Mouse (Mus musculus) spleen, postnatal 36 days (tissue): Measurements from ENCODE around the gene Slco6d1.
"Not testable (repeated sequence)": the region's sequence is repeated elsewhere in the genome, so short reads cannot be mapped to it uniquely, and the experiment has no call there.

ENCODE experiments used
- DNase-seq, 2 experiments: peaks; one replicate each; pipeline ENCODE4 v3.0.0; 2022; ENCODE audit warnings: low spot score in 2 of 2, mixed read lengths in 1 of 2

The Slco6d1 gene

GRCm38 (mm10) chr1:98420824-98421223 is at the start of gene Slco6d1:
Slco6d1 (plus strand) TSS chr1:98421124.
- no peak for DNase-seq

GRCm38 (mm10) chr1:98392001-98392400 is 28.9 kb upstream of the Slco6d1 start:
- DNase-seq: no peak

- no peak for DNase-seq
These were observed 27.0 kb downstream of the Slco6d1 start for GRCm38 (mm10) chr1:98447929-98448328.

- DNase-seq: not testable (repeated sequence)
These were observed 38.3 kb downstream of the Slco6d1 start for GRCm38 (mm10) chr1:98459224-98459623.

GRCm38 (mm10) chr1:98476381-98476780 is 55.5 kb downstream of the Slco6d1 start:
- DNase-seq: not testable (repeated sequence)

GRCm38 (mm10) chr1:98479243-98479642 is 58.3 kb downstream of the Slco6d1 start:
- DNase-seq: no peak

DNA sequence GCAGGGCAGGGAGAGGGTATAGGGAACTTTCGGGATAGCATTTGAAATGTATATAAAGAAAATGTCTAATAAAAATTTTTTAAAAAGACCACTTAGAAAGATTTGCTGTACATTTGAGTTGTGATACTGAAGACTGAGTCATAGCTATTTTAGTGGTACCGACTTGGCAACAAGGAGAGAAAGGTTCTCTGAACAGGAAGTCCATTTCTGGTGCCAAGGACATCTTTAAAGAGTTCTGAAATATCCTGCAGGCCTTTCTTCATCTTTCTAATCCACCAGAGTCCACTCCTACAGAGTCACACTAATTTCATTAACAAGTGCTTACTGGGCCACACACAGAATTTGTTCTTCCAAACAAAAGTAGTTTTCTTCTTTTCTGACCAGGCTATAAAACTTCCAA is 85.1 kb downstream of the Slco6d1 start:
- DNase-seq: no peak

DNA sequence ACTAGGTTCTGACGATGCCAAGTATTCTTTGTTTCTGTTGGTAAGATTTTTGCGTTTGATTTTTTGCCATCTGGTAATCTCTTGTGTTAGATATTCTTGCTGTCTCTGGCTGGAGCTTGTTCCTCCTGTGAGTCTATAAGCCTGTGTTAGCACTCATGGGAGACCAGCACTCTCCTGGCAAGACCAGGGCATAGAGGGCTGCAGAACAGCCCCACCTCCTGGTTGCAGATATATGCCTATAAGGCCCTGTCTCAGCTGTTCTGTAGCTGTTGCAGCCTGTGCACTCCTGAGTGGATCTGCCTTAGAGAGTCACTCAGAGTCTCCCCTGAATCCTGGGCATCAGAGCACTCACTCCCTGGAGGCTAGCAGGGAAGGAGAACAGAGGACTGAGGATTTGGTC is 102.1 kb downstream of the Slco6d1 start:
- DNase-seq: no peak

GRCm38 (mm10) chr1:98523537-98523936 is 102.6 kb downstream of the Slco6d1 start:
- DNase-seq: no peak

GRCm38 (mm10) chr1:98528368-98528767 is 107.4 kb downstream of the Slco6d1 start:
- DNase-seq: not testable (repeated sequence)

DNA sequence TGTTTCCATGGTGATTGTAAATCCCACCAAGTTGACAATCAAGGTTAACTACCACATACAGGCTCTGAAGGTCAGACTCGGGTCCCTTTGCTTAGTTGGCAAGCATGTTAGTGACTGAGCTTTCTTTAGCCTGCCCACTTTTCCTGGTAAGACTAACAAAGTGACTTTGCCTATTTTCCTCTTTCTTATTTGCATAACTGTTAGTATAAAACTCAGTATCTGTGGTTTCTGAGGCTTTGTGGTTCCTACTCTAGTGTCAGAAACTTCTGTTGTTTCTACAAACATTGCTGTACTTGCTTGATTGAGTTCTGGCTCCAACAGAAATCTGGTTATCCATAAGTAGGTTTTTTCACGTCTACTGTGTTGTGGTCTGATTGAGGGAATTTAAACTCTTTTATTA is 124.4 kb downstream of the Slco6d1 start:
- DNase-seq: no peak

GRCm38 (mm10) chr1:98554388-98554787 is 133.5 kb downstream of the Slco6d1 start:
- no peak for DNase-seq

DNA sequence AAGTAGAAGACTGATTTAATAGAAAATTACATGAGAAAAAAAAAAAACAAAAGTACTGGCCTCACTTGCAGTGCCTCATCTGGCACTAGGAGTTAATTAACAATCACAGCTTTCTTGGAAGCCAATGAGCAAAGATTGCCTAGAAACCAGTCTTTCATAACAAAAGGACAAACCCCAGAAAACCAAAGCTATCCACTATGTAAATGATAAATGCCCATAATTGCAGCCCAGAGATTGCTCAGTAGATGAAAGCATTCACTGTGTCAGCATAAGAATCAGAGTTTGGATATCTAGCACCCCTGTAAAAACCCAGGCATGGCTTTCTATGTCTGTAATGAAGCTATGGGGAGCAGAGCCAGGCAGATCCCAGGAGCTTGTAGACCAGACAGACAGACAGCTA is 144.8 kb downstream of the Slco6d1 start:
- no peak for DNase-seq
